Mouse (Mus musculus): Measurements from ENCODE around the gene Pde11a.

DNA sequence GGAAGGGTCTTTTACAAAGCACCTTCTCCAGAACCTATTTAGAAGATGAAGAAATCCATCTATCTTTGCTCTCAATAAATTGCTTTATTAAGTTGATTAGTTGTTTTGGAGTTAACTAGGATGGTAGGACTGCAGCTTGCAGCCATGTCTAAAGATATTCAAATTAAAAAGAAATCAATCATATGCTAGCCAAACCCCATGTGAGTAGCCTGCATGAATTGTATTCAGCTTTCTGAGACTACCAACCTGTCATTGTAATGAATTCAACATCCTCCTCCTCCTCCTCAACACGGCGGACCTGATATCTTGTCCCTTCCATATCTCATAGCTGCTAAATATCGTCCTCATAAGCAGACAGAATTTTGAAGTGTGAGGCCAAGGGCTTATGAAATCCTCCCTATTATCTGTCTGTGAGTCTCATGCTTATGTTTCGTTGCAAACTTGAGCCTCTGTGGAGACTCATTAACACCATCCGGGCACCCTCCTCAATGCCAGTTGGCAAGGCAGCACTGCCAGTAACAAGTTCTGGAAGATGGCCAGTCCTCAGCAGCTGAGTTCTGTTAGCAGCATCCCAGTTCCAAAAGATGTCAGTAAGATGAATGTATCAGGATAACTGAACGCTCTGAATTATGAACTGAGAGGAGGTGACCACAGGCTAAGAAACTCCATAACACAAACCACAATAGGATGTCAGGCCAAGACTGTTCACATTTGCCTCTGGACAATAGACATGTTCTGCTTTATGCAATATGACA lies 55.0 kb downstream of the Pde11a start:
- TF ChIP-seq POLR2A (IDR thresholded peaks at IDR 0.05; ENCODE audit: insufficient read length, low read depth) (no peak), TCF12 (IDR thresholded peaks at IDR 0.05; ENCODE audit: insufficient read depth, poor library complexity, severe bottlenecking) (no peak), POLR2AphosphoS2 (IDR thresholded peaks at IDR 0.05; ENCODE audit: insufficient read length, low read depth) (no peak), USF1 (IDR thresholded peaks at IDR 0.05; ENCODE audit: low read depth) (no peak), TCF3 (IDR thresholded peaks at IDR 0.05; ENCODE audit: insufficient read length, low read depth) (no peak), SRF (IDR thresholded peaks at IDR 0.05; ENCODE audit: control insufficient read depth, insufficient read length, low read depth) (no peak), MYOD1 (IDR thresholded peaks at IDR 0.05; ENCODE audit: control insufficient read depth in 1 of 3, insufficient read length in 2 of 3, low read depth in 2 of 3) (no peak), MYOG (IDR thresholded peaks at IDR 0.05; ENCODE audit: control insufficient read depth in 1 of 3, insufficient read depth in 1 of 3, insufficient read length in 2 of 3, low read depth in 2 of 3) (no peak), REST (IDR thresholded peaks at IDR 0.05; ENCODE audit: insufficient read depth, insufficient read length) (no peak), MAX (IDR thresholded peaks at IDR 0.05; ENCODE audit: low read depth) (no peak), E2F4 (IDR thresholded peaks at IDR 0.05; ENCODE audit: insufficient read depth) (no peak), CEBPB (IDR thresholded peaks at IDR 0.05; ENCODE audit: insufficient read depth, poor library complexity, severe bottlenecking) (no peak)
